Mouse (Mus musculus) brain, adult 10 weeks (tissue): ENCODE data around the gene Atg16l1. TPM values are rescaled to one million over a fixed set of nuclear protein-coding genes. Genes with fewer than 3 reads are reported as not detected.

Experiments used
- polyA plus RNA-seq: library from polyadenylated mRNA; stranded (reverse); fragments of 350-450 nt; fragmentation: Illumina TruSeq; extraction: RNeasy Lipid Tissue Mini Kit (QIAGEN cat#74804); gene quantifications from one replicate; pipeline ENCODE4 v1.2.3, GENCODE M21; 2015; ENCODE audit warnings: low read depth, low replicate concordance

Gene Atg16l1
- 55.9 TPM for polyA plus RNA-seq

GRCm38 (mm10) chr1:87755641-87756470, at the start of gene Atg16l1:
TSS of gene Atg16l1 (plus strand) at chr1:87755870.

DNA sequence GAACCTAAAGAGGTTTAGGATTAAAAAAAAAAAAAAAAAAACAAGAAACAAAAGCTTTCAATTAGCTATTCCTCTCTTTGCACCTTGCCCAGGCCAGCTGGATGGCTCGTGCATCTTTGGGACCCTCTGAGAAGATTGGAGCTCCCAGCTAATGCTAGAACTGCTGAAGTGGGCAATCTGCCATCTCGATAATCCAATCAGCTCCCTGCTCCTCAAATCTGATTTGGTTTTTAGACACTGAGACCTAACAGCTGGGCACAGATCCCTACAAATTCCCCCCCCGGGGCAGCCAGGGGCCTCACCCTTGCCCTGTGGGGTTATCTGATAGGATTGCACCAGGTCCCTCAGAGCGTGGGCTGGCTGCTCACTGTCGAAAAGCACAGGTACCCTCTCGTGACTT, 47.9 kb downstream of the Atg16l1 start, which contains the start of gene Sag:
Gene Sag, plus strand, starts transcription at position 105 of the 400 bp plus-strand sequence.

Other genes with a start within 250 kb of the Atg16l1 start
- gene Neu2, start 246.0 kb upstream of the Atg16l1 start, polyA plus RNA-seq, result 8.6 TPM
- 255 TPM for gene Ngef, start 182.0 kb upstream of the Atg16l1 start, polyA plus RNA-seq
- 10.7 TPM for gene Inpp5d, start 135.6 kb upstream of the Atg16l1 start, polyA plus RNA-seq
- 3.3 TPM for gene Sag, start 47.8 kb downstream of the Atg16l1 start, polyA plus RNA-seq
- gene Dgkd, start 97.4 kb downstream of the Atg16l1 start, polyA plus RNA-seq, result 47.6 TPM